Mouse (Mus musculus) spleen, adult 10 weeks (tissue): Measurements from ENCODE around the gene Tut4. TPM values are rescaled to one million over a fixed set of nuclear protein-coding genes. Genes with fewer than 3 reads are reported as not detected.

Source experiments
- polyA plus RNA-seq: library from polyadenylated mRNA; stranded (reverse); fragments of 350-450 nt; fragmentation: Illumina TruSeq; extraction: RNeasy Lipid Tissue Mini Kit (QIAGEN cat#74804); gene quantifications from one replicate; pipeline ENCODE4 v1.2.3, GENCODE M21; 2015; ENCODE audit warnings: low replicate concordance; ENCODE audit not compliant: insufficient read depth

Tut4 gene
- polyA plus RNA-seq: 114 TPM

GRCm38 (mm10) chr4:108459231-108460155 is at the start of gene Tut4:
TSS of gene Tut4 (plus strand) at chr4:108459426.

GRCm38 (mm10) chr4:108578840-108579742 is 119.9 kb downstream of the Tut4 start, which contains the start of the genes Prpf38a and Orc1:
TSS of gene Prpf38a (minus strand) at chr4:108579336.
TSS of gene Orc1 (plus strand) at chr4:108579423.

Other genes starting within 250 kb of the Tut4 start
- not detected for gene Zyg11a, start 241.4 kb upstream of the Tut4 start, polyA plus RNA-seq
- gene Zyg11b, start 158.3 kb upstream of the Tut4 start, polyA plus RNA-seq: 35.5 TPM
- 6.9 TPM for gene Coa7, start 131.3 kb upstream of the Tut4 start, polyA plus RNA-seq
- gene Shisal2a, start 76.1 kb upstream of the Tut4 start, polyA plus RNA-seq: not detected
- 2.6 TPM for gene Gpx7, start 52.5 kb upstream of the Tut4 start, polyA plus RNA-seq
- 55.9 TPM for gene Prpf38a, start 119.9 kb downstream of the Tut4 start, polyA plus RNA-seq
- gene Orc1, start 120.0 kb downstream of the Tut4 start, polyA plus RNA-seq: 2.2 TPM
- gene Cc2d1b, start 160.5 kb downstream of the Tut4 start, polyA plus RNA-seq: 73.8 TPM